Mouse (Mus musculus) c-Kit-positive CD71-negative TER-119-negative erythroid progenitor cells, embryonic 14.5 days (primary cell): ENCODE measurements around the gene Lcmt2.

Experiments used
- DNase-seq: peaks from one replicate; pipeline ENCODE4 v3.0.0-alpha.2; 2013; ENCODE audit warnings: low read depth

Lcmt2 gene

GRCm38 (mm10) chr2:121115418-121115817 is 25.0 kb downstream of the Lcmt2 start:
- DNase-seq = no peak

- no peak for DNase-seq
Measured at GRCm38 (mm10) chr2:121109695-121110094, 30.8 kb downstream of the Lcmt2 start, which contains the start of gene Tgm7. Tgm7 (minus strand) TSS chr2:121109795.

GRCm38 (mm10) chr2:121105940-121106339 is 34.5 kb downstream of the Lcmt2 start:
- DNase-seq = no peak

GRCm38 (mm10) chr2:121102051-121102450 is 38.4 kb downstream of the Lcmt2 start:
- DNase-seq = peak; percentile 65

GRCm38 (mm10) chr2:121089751-121090150 is 50.7 kb downstream of the Lcmt2 start:
- DNase-seq = no peak

GRCm38 (mm10) chr2:121088507-121088906 is 51.9 kb downstream of the Lcmt2 start:
- no peak for DNase-seq

- DNase-seq = no peak
Measured at GRCm38 (mm10) chr2:121085480-121086185, 54.8 kb downstream of the Lcmt2 start, which contains the start of gene Tgm5. Tgm5 (minus strand) TSS chr2:121085841.

GRCm38 (mm10) chr2:121082626-121083025 is 57.8 kb downstream of the Lcmt2 start:
- no peak for DNase-seq
